Mouse (Mus musculus): ENCODE data around the gene Hist1h2bb.

Hist1h2bb gene

DNA sequence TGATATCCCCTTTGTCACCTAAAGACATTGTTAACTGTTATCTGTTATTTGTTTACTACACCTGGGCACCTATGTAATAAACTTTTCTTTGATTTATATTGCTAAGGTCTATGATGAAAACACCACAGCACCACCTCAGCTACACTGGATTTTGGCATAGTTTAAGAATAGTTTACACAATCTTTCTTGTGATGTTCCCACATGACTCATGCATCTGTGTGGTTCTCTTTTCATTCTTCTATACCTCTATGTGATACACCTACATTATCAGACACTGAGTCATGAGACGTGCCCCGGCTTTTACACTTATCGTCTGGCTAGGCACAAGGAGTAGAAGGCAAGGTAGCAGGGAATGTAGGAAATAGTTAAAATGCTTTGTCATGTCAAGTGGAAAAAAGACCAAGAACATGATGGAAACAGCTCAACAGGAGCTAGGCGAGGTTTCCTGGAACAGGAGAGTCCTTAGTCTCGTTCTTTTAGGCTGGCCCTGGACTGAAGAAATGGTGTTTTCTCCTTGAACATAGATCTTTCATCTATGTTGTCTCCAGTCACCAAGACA lies 3.1 kb downstream of the Hist1h2bb start:
- no peak for DNase-seq (ENCODE audit: low spot score in 2 of 2)

DNA sequence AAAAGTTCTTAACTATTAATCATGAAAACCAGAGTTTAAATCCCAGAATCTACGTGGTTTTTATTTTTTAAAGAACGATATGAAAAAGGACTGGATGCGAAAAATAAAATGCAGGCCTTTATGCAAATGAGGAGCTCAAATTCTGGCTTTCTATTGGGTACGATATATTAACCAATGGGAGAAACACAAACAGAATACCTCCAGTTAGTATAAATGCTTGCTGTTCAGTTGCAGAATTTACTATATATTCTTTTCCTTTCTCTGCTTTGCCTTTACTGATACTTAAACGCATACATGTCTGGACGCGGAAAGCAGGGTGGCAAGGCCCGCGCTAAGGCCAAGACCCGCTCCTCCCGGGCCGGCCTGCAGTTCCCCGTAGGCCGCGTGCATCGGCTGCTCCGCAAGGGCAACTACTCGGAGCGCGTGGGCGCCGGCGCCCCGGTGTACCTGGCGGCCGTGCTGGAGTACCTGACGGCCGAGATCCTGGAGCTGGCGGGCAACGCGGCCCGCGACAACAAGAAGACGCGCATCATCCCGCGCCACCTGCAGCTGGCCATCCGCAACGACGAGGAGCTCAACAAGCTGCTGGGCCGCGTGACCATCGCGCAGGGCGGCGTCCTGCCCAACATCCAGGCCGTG lies 4.4 kb downstream of the Hist1h2bb start, which contains the start of gene Hist1h2ab:
TSS of gene Hist1h2ab (plus strand) at position 288 of the 639 bp plus-strand sequence.
- peak in 1 of 2 experiments; percentile 44 for DNase-seq (ENCODE audit: low spot score in 2 of 2)

DNA sequence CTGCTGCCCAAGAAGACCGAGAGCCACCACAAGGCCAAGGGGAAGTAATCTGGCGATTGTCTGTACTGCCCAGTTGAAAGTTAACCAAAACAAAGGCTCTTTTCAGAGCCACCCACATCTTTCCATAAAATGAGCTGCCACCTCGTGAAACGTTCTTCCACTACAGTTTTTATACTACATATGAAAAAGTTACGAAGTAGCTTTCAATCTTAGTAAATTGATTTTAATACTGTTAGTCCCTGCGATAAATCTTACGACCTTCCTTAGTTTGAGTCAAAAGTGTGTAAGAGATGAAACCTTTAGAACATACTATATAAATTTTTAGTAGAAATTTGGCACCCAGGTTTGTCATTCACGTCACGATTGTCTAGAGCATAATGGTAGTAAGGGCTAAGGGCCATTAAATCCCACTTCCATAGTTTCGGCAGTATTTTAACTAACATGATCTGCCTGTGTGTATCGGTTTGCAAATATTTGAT lies 5.0 kb downstream of the Hist1h2bb start:
- DNase-seq (ENCODE audit: low spot score in 2 of 2): no peak

DNA sequence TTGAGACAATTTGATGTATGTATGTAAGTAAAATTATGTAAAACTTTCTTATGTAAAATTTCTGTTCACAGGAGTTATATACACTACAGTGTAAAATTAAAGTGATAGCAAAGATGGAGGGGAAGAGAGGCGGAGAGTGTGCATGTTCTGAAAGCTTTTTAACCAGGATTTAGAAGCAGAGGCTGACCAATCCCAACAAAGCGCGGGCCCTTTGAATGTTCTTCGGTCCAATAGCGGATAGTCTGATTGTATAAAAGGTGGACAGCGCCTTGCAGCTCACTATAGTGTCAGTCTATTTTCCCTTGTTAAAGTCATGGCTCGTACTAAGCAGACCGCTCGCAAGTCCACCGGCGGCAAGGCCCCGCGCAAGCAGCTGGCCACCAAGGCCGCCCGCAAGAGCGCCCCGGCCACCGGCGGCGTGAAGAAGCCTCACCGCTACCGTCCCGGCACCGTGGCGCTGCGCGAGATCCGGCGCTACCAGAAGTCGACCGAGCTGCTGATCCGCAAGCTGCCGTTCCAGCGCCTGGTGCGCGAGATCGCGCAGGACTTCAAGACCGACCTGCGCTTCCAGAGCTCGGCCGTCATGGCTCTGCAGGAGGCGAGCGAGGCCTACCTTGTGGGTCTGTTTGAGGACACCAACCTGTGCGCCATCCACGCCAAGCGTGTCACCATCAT lies 5.7 kb downstream of the Hist1h2bb start, which contains the start of gene Hist1h3b:
TSS of gene Hist1h3b (plus strand) at position 201 of the 675 bp plus-strand sequence.
- peak in 1 of 2 experiments; percentile 96 for DNase-seq (ENCODE audit: low spot score in 2 of 2)

DNA sequence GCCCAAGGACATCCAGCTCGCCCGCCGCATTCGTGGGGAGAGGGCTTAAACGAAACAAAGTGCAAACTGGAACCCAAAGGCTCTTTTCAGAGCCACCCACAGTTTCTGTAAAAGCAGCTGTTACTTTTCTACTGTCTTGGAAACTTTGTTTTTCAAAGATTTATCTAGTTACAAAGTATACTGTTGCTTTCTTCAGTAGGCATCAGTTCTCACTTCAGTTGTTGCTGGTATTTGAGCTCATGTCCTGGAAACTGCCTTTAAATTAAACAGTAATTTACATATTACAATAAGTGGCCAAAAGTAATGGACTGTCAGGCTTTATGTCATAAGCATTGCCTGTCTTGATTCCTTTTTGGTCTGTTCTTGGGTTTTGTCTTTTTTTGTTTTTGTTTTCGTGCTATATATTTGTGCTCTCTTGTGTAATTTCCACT lies 6.2 kb downstream of the Hist1h2bb start:
- DNase-seq (ENCODE audit: low spot score in 2 of 2): no peak

DNA sequence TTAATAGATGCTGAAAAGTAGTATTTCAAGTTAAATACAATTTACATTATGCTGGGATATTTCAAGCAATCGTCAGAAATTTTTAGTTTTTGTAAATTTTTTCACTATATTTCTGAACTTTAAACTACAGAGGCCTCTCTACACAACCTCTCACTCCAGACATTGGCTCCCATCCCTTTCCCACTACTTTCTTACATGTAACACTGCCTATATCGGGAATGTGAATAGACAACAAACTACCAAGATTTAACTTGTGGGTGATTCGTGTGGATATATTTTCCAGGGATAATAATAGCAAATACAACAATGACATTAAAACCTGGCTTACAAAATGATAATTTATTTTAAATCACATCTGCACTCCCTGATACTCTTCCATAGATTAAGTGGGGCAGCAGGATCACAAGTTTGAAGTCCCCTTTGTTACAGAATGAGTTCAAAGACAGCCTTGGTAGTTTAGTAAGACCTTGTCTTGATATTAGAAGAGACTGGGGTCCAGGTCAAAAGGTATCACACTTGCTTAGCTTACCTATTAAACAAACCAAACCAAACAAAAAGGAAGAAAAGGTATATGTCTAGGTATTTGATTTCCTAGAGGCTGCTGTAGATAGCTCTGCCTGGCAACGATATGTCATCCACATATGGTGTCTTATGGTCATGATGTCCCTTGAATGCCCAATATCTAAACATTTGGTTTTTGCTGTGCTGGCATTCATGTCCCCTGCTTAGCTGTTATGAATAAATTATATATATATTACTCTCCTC lies 7.0 kb downstream of the Hist1h2bb start:
- DNase-seq (ENCODE audit: low spot score in 2 of 2): no peak

DNA sequence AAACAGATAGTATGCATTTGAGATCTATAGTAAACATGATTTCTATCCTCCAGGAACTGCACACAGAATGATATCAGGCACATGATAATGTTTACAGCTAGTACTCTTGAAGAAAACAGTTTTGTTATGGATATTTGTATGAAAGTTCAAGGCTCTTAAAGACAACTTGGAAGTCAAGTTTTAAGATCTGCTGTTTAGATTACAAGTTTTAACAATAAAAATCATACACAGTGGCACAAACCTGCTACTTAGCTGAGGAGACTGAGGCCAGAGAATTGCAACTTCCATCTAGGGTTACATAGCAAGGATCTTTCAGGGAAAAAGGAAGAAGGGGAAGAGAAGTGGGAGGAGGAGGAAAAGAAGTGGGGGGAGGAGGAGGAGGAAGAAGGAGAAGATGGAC lies 8.5 kb downstream of the Hist1h2bb start:
- no peak for DNase-seq (ENCODE audit: low spot score in 2 of 2)

DNA sequence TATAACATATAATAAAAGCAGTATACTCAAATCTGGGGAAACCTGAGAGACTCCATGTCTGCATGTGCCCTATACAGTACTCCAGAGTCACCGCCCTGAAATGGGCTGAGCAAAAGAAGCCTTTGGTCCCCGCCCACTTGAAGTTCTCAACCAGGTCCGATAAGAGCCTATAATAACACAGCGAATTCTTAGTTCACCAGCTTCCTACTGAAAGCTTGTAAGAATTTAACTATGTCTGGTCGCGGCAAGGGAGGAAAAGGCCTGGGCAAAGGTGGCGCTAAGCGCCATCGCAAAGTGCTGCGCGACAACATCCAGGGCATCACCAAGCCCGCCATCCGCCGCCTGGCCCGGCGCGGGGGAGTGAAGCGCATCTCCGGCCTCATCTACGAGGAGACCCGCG lies 10.3 kb downstream of the Hist1h2bb start, which contains the start of gene Hist1h4b:
TSS of gene Hist1h4b (plus strand) at position 224 of the 400 bp plus-strand sequence.
- DNase-seq (ENCODE audit: low spot score in 2 of 2): peak; percentile 91 to 96

DNA sequence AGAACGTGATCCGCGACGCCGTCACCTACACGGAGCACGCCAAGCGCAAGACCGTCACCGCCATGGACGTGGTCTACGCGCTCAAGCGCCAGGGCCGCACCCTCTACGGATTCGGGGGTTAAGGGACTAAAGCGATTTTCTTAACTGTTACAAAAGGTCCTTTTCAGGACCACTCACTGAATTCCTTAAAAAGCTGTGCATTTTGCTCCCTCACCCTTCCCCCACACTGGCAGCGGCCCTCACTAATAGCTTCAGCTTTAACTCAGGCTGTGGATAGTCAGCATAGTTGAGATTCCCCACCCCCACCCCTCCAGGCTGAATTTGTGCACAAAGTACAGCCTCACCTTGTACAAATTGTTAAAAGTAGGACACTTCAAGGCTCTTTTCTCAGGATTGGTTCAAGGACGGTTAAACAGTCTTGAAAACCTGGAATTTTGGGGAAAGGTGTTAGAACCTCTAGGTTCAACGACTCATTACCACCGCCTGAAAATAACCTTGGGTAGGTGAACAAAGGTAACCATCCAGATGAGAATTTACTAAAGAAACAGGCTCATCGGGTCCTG lies 10.8 kb downstream of the Hist1h2bb start:
- DNase-seq (ENCODE audit: low spot score in 2 of 2): peak in 1 of 2 experiments; percentile 31

DNA sequence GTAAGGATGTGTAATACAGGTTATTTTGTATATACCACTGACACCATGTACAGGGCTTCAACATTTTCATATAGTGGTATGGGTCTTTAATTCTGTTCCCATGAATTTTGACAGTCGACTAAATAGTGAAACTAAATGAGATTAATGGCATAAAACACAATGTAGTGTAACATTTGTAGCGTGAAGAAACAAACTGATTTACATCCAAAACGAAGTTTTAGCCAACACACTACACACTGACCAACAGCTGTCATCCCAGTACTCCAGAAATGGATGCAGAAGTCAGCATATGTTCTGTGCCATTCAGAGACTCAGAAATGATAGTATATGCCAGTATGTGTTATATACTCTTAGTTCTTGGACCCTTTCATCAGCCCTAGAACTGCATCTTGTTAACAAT lies 11.4 kb downstream of the Hist1h2bb start:
- no peak for DNase-seq (ENCODE audit: low spot score in 2 of 2)

DNA sequence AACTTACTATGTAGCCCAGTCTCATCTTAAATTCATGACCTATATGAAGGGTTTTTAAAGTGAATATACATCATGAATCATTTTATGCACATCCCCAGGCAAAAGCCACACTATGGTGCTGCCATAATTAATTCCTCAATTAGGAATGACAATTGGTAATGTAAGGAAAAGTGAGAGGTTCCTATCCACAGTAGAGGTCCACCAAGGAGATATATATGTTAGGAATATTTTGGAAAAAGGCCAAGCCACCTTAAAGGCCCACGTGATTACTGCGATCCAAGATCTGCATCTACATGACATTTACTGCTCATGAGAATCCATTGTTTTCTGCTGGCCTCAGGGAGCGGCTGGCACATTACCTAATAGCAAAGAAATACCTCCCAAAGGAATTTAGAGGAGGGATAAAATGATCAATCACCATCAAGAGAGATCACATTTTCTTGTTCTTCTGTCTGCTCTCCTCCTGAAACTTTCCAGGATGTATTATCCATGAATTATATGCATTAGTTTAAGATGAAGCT lies 12.8 kb downstream of the Hist1h2bb start:
- no peak for DNase-seq (ENCODE audit: low spot score in 2 of 2)

DNA sequence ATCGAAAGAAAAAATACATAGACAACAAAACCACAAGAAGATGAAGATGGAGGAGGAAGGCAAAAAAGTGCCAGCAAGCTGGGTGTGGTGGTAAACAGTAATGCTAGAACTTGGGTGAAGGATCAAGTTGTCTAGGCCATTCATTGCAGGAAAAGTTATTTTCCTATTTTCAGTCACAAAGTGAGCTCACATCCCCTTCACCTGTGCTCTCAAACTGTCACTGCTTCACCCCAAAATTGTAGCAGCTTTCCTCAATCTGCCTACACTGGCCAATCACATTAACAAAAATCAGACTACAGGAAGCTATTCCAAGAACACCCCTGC lies 13.3 kb downstream of the Hist1h2bb start:
- no peak for DNase-seq (ENCODE audit: low spot score in 2 of 2)

DNA sequence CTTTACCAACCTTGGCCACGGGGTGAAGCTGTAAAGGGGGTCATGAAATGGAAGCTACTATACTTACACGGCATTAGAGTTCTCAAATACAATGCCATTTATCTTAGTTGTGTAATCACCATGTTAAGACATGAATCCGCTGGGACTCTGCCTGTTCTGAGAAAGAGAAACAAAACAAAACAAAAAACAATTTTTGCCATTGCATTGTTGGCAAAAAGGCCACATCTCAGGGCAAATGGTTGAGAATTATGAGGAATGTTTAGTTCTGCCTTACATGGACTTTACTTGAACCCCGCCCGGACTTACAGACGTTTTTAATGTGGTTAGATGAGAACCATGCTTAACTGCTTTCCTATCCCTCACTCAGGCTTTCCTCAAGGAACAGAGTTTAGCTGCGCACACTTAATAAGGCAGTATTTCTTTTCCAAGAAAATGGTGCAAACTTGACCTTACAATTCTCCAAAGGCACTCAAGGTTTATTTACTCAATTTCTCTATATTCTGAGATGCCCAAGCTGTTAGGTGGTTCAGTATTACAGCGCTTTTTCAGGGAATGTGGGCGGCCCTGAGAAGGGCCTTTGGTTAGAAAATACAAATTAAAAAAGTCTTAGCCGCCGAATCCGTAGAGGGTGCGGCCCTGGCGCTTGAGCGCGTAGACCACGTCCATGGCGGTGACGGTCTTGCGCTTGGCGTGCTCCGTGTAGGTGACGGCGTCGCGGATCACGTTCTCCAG lies 13.9 kb downstream of the Hist1h2bb start:
- no peak for DNase-seq (ENCODE audit: low spot score in 2 of 2)

DNA sequence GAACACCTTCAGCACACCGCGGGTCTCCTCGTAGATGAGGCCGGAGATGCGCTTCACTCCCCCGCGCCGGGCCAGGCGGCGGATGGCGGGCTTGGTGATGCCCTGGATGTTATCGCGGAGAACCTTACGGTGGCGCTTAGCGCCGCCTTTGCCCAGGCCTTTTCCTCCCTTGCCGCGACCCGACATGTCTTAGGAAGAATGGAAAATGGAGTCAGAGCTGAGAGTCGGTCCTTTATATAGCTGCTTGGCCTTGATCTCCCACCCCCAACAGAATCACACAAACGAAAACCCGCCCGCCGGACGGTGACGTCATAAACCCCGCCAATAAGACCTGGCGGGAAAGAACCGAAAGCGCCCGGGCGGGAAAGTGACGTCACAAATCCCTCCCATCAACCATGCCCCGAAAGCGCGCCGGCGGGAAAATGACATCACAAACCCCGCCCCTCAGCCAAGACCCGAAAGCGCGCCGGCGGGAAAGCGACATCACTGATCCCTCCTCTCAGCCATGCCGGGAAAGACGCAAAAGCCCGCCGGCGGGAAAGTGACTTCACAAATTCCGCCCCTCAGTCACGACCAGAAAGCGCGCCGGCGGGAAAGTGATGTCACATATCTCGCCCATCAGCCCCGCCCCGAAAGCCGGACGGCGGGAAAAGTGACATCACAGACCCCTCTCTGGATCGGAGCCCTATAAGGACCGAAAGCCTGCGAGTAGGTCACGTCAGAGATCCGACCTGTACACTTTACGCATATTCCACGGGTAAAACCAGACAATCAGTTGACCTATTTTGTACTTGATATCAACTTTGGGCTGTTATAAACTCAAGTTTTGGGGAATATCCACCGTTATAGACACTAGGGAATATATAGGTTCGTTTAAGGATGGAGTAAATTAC lies 14.7 kb downstream of the Hist1h2bb start, which contains the start of gene Hist1h4a:
TSS of gene Hist1h4a (minus strand) at position 259 of the 893 bp plus-strand sequence.
- peak; percentile 96 to 99 for DNase-seq (ENCODE audit: low spot score in 2 of 2)

DNA sequence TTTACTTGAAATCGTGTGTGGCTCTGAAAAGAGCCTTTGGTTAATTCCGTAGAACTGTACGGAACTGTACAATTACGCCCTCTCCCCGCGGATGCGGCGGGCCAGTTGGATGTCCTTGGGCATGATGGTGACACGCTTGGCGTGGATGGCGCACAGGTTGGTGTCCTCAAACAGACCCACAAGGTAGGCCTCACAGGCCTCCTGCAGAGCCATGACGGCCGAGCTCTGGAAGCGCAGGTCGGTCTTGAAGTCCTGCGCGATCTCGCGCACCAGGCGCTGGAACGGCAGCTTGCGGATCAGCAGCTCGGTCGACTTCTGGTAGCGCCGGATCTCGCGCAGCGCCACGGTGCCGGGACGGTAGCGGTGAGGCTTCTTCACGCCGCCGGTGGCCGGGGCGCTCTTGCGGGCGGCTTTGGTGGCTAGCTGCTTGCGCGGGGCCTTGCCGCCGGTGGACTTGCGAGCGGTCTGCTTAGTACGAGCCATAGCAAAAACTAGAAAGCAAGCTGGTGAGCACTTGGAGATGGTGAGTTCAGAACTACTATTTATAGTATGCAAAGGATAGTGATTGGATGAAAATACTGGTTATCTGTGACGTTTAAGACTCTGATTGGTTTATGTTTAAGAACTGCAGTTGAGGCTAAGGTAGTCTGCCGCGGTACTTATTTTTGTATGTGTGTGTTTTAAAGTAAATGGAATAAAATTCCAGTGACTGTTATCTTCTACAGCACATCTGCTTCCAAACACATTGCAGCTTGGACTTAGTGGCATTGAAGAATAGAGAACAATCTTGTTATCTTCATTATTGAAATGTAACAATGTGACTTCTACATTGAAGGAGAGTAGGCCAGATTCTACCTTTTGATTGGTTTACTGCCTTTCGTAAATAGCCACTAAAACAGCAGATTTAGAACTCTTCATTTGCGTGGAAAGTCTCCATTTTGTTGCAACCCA lies 15.6 kb downstream of the Hist1h2bb start, which contains the start of gene Hist1h3a:
TSS of gene Hist1h3a (minus strand) at position 516 of the 951 bp plus-strand sequence.
- DNase-seq (ENCODE audit: low spot score in 2 of 2): peak in 1 of 2 experiments; percentile 76

DNA sequence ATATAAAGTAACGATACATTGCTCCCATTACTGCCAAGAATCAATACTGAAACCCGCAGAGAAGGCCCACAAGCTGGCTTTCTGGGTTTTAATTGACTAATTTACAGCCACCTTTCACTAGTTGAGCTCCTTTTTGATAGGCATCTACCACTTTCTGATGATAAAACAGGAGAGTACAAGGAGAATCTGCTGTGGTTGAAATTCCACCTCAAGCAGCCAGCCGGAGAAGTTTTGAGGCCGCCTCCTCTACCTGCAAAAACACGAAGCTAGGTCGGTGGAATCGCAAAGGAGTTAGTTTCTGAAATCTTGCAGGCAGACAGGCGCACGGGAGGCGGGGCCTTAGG lies 16.7 kb downstream of the Hist1h2bb start:
- DNase-seq (ENCODE audit: low spot score in 2 of 2): no peak

DNA sequence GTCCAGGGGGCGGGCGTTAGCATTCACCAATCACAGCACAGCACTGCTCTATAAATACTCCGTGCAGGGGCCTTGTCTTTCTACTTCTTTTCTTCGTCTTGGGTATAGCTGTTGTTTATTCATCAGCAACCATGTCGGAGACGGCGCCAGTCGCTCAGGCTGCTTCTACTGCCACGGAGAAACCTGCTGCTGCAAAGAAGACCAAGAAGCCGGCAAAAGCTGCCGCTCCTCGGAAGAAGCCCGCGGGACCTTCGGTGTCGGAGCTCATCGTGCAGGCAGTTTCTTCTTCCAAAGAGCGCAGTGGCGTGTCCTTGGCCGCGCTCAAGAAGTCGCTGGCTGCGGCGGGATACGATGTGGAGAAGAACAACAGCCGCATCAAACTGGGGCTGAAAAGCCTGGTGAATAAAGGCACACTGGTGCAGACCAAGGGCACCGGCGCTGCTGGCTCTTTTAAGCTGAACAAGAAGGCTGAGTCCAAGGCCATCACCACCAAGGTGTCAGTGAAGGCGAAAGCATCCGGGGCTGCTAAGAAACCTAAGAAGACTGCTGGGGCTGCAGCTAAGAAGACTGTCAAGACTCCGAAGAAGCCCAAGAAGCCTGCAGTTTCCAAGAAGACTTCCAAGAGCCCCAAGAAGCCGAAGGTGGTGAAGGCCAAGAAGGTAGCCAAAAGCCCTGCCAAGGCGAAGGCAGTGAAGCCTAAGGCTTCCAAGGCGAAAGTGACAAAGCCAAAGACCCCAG lies 17.2 kb downstream of the Hist1h2bb start, which contains the start of gene Hist1h1a:
TSS of gene Hist1h1a (plus strand) at position 81 of the 738 bp plus-strand sequence.
- DNase-seq (ENCODE audit: low spot score in 2 of 2): peak in 1 of 2 experiments; percentile 89
